In the genomic region with DNA sequence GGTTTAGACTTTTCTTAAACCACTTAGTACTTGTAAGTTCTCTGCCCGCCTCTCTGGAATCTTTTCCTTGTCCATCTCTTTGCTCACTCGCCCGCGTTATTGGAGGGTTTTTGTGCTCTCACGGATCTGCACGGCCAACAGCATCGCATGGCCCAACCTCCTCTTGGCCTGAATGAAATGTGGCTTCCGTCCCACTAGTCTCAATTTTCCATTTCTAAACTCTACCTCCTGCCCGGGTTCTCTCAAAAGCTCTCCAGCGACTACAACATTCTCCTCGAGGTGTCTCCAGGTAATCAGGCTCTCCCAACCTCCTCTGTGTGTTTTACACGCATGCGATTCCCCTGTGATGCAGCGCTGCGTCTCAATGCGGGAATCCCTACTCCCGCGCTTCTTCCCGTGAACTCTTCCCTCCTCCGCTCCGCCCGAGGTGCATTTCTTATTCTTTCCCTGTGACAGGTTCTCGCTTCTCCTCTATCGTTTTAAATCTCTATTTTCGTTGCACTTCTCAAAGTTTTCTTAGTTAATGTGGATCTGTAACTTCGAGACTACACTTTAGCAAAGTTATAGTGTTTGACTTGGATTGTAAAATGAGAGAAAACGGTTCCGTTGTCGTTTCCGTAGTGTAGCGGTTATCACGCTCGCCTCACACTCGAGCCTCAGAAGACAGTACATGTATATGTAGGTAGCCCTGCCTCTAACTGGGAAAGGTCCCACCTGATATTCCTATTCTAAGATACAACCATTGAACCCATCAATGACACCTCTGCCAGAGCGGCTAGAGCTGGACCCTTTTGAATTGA, we compare ENCODE assay signal across 9 mouse cellular contexts. TPM values are rescaled to one million over a fixed set of nuclear protein-coding genes. Genes with fewer than 3 reads are reported as not detected.
DNase-seq lines count a peak whose midpoint lies in the region; ATAC-seq and TF ChIP-seq lines count a peak whose summit lies in the region.
"Had no signal": no experiment of that assay in that cellular context is flagged by ENCODE, and none has a peak within 500 bp of the region (broad histone marks: within the 10 kb centered on the region; RNA-seq: fewer than 3 reads in every experiment).

No protein-coding gene starts in this region.

- H3K36me3 ChIP-seq in liver, postnatal 0 days (replicated peaks; ENCODE audit: insufficient read depth, low read length) = no peaks in the 10 kb centered on the region

- H3K9ac ChIP-seq in liver, postnatal 0 days (replicated peaks) = no peak overlapping the region

- peaks cover 2% of the 10 kb centered on the region; the same call in 1 of the 2 replicates for H3K4me1 ChIP-seq in bone marrow macrophage, adult 2 months (ENCODE audit: control insufficient read depth, insufficient read depth, low read length)
- peaks cover 12% of the 10 kb centered on the region; the same call in 1 of the 2 replicates for H3K4me1 ChIP-seq in liver, postnatal 0 days (ENCODE audit: insufficient read depth)

- H3K27ac ChIP-seq in layer of hippocampus, adult 2 months = no peak overlapping the region
- no peak overlapping the region for H3K27ac ChIP-seq in bone marrow macrophage, adult 2 months (ENCODE audit: insufficient read depth, low read depth, low read length)
- H3K27ac ChIP-seq in liver, postnatal 0 days (ENCODE audit: low read depth) = no peak overlapping the region

- no peak for TF ChIP-seq CTCF in layer of hippocampus, adult 2 months (conservative IDR thresholded peaks at IDR 0.05)
- no peak for TF ChIP-seq CTCF in bone marrow macrophage, adult 2 months (IDR thresholded peaks at IDR 0.05; ENCODE audit: low read depth, low read length)
- TF ChIP-seq CTCF in liver, postnatal 0 days (IDR thresholded peaks at IDR 0.05; ENCODE audit: low read depth) = no peak

- TF ChIP-seq EP300 in liver, postnatal 0 days (IDR thresholded peaks at IDR 0.05; ENCODE audit: low read depth) = no peak

- H3K9me3 ChIP-seq in liver, postnatal 0 days (ENCODE audit: low read length) = no peaks in the 10 kb centered on the region

- TF ChIP-seq POLR2A in bone marrow macrophage, adult 2 months (IDR thresholded peaks at IDR 0.05; ENCODE audit: borderline replicate concordance, low read depth, low read length) = no peak

- H3K4me2 ChIP-seq in liver, postnatal 0 days (ENCODE audit: low read depth, low read length) = peak overlapping the region; percentile 72

- under 1% methylated on average over 35 of the region's 35 CpGs for WGBS in liver, postnatal 0 days (ENCODE audit: insufficient replicate concordance)

- ATAC-seq in liver, postnatal 0 days = no peak

- no peak for DNase-seq in layer of hippocampus, adult 2 months (ENCODE audit: low spot score in 2 of 2)
- DNase-seq in layer of hippocampus, adult 9-11 months = no peak
- peak; percentile 50 for DNase-seq in forelimb bud, embryonic 11.5 days (ENCODE audit: low read depth, low spot score)
- no peak for DNase-seq in liver, postnatal 0 days
- DNase-seq in c-Kit-positive CD71-positive TER-119-positive erythroid progenitor cells, embryonic 14.5 days (ENCODE audit: low spot score) = no peak
- no peak for DNase-seq in kidney, adult 8-10 months
- DNase-seq in ovary, adult 18-20 months (ENCODE audit: low spot score) = no peak

- H3K4me3 ChIP-seq in layer of hippocampus, adult 2 months = peak overlapping the region; percentile 55
- peak overlapping the region; percentile 64 for H3K4me3 ChIP-seq in bone marrow macrophage, adult 2 months (ENCODE audit: insufficient read depth, low read length)
- H3K4me3 ChIP-seq in liver, postnatal 0 days (ENCODE audit: low read depth, low read length) = peak overlapping the region; percentile 39

- H3K27me3 ChIP-seq in liver, postnatal 0 days (ENCODE audit: insufficient read depth, low read length) = 0 out of 2 replicates have a peak, but pooled peaks cover 9% of the 10 kb centered on the region

RNA-seq across cellular contexts. Expression of a gene that starts 39.2 kb away (rescaled TPM):
- total RNA-seq in layer of hippocampus, adult 2 months (2021) = not detected
- polyA plus RNA-seq in bone marrow macrophage, adult 2 months (2012; ENCODE audit: insufficient read depth, insufficient read length, missing spikeins) = not detected in 2 replicates
- polyA plus RNA-seq in liver, postnatal 0 days (2015; fragmentation: Nextera tagmentation; extraction: Ambion mirVana) = not detected in 2 replicates
- total RNA-seq: common myeloid progenitor, adult 5-6 weeks had no signal

RNA-seq across cellular contexts. Expression of a gene that starts 50.4 kb away (rescaled TPM):
- total RNA-seq in layer of hippocampus, adult 2 months (2021) = not detected
- not detected in 2 replicates for polyA plus RNA-seq in bone marrow macrophage, adult 2 months (2012; ENCODE audit: insufficient read depth, insufficient read length, missing spikeins)
- not detected in 2 replicates for polyA plus RNA-seq in liver, postnatal 0 days (2015; fragmentation: Nextera tagmentation; extraction: Ambion mirVana)
- total RNA-seq: common myeloid progenitor, adult 5-6 weeks had no signal
